Mouse (Mus musculus): ENCODE results near the gene Kcnb1.
A peak's percentile ranks its signal among the peaks of the same experiment; 100 is the strongest.

Gene Kcnb1

DNA sequence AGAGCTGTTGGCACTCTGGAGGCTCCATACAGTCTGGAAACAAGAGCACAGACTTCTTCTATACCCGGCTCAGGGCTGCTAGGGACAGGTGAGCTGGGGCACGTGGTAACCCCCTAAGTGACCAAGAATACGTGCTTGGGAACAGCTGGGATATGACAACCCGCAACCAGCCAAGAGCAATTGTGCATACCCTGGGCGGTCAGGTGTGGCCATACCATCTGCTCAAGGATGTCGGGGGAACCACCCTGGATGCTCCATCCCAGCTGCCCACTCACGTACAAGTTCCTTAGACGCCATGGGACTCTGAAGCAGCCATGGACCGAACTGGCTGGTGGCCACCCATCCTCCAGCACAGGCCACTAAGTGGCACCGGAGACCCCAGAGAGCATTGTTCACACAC is 26.8 kb downstream of the Kcnb1 start:
- DNase-seq (ENCODE audit: low spot score): no peak

DNA sequence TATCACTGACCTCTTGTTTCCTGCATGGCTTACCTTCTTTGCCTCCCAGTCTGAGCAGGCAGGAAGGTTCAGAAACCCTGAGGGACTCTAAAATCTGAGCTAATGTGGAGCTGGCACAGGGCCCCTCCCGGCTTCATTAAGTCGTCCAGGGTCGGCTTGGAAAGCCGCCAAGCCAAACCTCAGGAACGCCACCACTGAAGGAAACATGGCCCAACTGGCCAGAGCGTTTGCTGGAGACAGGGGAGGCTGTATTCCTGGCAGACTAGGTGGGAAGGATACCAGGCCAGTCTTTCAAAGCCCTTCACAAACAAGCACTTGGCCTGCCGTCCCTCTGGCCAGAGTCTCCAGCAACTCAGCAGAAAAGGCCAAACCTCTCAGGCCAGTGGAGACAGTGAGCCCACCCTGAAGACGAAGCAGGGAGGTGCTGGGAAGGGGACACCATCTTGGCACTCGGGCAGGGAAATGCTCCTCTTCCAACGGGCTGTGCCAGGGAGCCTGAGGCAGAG is 27.4 kb downstream of the Kcnb1 start:
- no peak for DNase-seq (ENCODE audit: low spot score)

DNA sequence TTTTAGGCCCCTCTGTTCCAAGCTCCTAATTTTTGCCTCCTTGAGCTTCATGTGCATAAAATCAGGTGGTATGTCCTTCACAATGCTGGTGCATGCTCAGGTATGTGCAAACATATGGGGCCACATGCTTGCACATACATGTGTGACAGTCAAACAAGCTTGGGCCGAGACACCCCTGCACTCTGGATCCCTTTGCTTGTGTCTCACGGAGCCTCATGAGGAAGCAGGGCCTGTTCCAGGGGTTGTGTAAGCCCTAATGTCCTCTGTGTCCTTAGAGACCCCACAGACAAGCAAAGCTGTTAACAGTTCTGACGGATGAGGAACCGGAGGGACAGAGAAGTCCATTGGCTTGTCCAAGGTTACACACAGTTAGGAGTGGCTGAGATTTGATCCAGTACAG is 30.2 kb downstream of the Kcnb1 start:
- DNase-seq (ENCODE audit: low spot score): no peak

DNA sequence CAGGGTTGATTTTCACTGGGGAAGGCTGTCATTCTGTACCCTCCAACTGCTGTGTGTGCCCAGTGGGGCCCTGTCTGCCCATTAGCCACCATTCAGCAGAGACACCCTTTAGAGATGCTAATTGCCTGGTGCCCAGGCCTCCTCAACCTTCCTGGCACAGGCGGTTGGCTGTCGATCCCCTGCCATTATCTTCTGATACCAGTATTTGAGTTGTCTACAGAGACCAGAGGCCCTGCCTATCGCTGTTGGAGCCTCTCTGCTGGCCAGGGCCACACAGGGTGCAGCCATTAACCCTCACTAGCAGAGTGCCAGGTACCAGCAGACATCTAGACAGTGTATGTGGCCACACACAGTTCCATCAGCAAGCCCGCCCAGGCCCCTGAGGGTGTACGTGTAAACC is 31.2 kb downstream of the Kcnb1 start:
- no peak for DNase-seq (ENCODE audit: low spot score)

DNA sequence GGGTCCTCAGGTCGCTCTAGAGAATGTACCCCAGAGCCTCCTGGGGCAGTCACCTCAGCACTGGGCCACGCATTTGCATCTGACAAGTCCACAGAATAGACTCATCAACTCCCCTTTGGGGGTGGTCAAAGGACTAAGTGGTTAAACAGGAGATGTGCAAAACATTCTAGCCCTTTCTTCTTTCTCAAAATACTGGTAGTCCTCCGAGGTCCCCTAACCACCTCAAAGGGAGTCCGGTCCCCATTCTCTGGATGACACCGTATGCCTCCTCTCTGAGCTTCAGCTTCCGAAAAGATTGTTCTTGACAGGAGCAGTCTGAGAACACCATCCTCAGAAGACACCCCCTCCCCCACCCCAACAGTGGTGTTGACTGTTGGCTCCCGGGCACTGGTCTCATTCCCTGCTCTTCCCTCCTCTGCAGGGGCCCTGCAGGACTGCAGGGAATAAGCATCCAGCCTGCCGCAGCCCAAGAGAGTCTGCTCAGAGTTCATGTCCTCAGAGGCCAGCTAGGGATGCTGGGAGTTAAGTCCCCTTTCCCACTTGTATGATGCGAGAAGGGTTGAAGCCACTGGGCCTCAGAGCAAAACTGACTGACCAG is 33.7 kb downstream of the Kcnb1 start:
- DNase-seq (ENCODE audit: low spot score): no peak

DNA sequence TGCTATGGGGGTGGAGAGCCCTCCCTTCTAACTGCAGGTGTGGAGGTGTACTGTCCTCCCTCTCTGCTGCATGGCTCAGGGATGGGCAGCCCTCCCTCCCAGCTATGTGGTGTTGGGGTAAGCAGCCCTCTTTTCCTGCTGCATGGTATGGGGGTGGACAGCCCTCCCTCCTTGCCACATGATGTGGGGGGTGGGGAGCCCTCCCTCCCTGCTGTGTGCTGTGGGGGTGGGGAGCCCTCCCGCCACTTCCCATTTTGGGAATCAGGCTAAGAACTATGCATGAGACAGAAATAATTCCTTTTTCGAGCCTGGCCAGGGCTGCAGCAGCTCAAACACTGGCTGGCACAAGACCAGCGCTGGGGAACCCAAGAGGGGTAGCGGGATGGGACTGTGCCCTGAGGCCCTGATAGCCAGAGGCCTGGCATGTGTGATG is 34.4 kb downstream of the Kcnb1 start:
- no peak for DNase-seq (ENCODE audit: low spot score)

DNA sequence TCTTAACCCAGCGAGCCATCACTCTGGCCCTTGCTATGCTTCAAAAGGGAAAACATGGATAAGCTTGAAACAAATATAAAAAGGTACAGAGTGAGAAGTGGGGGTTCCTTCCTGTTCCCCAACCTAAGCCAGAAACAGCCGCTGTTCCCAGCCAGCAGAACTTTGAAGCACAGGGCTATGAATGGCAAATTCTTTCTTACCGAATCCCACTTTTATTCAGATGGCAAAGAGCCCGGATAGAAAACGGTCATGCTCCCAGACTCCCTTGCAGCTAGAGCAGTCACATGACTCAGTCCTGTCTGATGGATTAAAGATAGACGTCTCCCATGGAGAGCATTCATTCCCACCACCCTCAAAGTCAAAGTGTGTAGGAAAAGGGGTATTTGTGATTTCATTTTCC is 39.1 kb downstream of the Kcnb1 start:
- DNase-seq (ENCODE audit: low spot score): no peak

DNA sequence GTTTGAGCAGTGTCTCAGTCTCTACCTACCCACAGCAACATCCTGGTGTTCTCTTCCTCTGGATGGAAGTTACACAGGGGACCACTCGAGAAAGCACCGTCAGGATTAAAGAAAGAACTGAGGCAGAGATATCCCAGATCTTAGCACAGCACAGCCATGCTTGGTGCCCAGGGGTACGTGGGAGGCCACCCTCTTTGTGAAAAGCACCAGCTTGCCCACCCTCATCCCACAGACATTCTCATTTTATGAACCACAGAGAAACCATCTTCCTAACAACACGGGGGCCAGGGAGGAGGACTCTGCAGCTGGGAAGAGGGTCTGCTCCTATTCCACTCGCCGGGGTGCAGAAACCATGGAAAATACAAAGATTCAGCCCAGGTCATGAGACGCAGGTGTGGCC is 39.8 kb downstream of the Kcnb1 start:
- DNase-seq (ENCODE audit: low spot score): no peak

DNA sequence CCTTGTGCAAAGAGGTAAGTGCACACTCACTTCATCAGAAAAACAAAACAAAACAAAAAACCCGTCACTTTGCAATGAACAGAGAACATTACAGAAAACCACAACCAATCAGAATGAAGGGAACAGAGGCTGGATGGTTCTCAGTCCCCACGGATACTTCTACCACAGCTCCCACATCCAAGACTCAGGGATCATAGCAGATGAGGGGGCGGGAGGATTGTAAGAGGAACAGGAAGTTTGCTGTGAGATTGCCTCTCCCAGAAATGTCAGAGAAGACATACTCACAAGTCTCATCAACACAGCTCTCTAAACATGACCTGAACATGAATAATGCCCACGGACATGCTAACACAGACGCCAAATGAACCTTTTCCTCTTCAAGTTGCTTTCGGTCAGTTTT is 40.9 kb downstream of the Kcnb1 start:
- DNase-seq (ENCODE audit: low spot score): no peak

DNA sequence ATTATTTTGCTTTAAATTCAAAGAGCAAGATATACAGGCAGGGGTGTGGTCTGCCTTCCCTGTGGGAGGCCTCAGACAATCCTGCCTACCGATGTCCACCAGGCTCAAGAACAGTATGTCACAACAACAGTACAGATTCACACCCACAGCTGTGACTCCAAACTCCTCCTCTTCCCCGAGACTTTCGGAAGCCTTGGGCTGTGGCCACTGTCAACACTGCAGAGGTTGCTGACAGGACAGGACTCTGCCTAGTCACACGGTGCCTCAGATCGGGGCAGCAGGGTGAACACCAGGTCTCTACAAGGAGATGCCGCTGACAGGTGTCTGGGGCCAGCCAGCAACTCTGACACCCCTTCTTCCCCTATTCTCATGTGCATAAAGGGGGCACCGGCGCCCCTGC is 42.2 kb downstream of the Kcnb1 start:
- peak; percentile 33 for DNase-seq (ENCODE audit: low spot score)

DNA sequence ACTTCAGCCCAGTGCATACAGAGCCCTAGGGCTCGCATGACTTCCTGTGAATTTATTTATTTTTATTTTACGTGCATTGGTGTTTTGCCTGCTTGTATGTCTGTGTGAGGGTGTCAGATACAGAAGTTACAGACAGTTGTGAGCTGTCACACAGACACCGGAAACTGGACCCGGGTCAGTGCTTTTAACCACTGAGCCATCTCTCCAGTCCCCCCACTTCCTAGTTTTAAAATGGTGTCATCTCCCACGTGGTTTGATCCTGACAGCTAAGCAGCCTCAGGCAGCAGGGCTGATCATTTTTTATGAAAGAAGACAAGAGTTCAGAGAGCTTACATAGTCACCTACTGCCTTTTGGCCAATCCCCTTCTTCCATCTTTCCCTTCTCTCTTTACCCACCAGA is 44.1 kb downstream of the Kcnb1 start:
- DNase-seq (ENCODE audit: low spot score): no peak

DNA sequence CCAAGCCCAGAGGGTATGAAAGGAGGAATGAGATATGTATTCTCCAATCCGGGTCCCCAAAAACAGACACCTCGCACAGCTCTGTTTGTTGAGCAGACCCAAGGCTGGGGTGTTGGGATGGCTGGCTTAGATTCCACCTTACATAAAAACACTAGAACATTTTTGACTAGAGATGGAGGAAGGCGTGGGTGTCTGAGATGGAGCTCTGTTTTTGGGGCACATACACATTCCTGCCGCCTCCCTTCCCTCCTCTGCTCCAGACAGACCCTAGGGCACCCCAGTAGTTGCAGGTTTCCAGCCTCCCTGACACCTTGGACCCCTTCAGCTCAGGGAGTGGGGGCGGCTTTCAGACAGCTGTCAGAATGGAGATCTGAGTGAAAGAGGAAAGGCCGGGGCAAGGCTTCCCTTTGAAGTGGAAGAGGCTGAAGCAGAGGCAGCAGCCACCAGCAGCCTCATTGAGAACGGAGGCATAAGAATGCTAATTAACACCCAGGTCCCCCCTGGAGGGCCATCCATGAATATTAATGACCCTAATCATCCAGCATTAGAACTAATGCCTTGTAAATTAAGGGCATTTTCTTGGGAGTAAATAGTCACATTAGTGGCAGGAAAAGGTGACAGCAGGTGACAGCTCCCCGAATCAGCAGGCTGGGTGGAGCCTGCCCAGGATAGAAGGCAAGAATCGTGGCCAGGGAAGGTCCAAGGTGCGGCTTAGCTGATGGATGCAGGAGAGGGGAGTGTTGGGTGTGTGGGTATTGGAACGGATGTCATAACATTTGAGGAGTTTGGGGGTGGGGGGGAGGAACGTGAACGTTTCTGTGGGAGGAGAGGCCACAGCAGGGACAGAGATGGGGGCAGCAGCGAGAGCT is 45.3 kb downstream of the Kcnb1 start:
- DNase-seq (ENCODE audit: low spot score): no peak

DNA sequence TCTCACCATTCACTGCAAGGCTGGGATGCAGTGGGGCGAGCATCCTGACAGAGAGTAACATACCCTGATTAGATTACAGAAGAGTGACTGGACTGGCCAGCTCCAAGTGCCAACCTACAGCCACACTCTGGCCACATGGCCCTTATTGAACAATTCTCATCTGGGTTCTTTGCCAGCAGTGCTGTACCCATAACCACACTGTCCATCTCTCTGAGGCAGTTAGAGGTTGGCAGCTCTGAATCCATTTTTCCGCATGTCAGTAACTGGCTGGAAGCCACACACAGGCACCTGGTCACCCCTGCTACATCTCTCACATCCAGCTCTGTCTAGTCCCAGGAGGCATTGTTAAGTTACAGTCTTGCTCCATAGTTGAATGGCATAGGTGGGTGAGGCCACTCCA is 46.0 kb downstream of the Kcnb1 start:
- no peak for DNase-seq (ENCODE audit: low spot score)

DNA sequence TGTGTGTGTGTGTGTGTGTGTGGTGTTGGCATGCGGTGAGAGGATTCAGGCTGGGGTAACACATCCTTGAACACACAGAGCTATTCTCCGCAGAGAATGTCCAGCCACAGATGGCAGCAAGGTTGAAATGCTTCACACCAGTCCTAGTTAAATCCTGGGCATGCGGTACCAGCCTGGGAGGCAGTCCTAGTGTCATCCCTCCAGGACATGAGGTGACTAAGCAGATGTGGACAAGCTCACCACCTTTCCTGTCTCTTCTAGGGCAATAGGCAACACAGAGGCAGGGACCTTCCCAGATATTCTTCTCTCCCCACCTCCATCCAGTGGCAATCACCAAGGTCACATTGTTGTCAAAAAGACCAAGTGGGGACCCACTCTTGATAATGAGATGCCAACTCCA is 47.7 kb downstream of the Kcnb1 start:
- no peak for DNase-seq (ENCODE audit: low spot score)

DNA sequence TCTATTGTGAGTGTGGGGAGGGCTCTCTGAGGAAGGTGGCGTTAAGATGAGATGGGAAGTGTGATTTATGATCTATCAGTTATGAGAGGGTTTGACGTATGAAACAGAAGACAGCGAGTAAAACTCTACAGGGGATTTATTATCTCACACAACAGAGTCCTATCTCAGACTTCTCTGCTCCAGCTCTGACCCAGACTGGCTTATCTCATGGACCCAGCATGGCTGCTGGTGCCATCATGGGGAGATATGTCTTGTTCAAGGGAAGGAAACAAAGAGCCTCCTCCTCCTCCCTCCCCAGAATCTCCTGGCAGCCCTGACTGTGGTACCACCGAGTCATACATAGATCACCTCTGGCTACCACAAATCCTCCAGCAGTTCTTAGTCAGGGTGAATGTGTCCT is 48.1 kb downstream of the Kcnb1 start:
- no peak for DNase-seq (ENCODE audit: low spot score)

DNA sequence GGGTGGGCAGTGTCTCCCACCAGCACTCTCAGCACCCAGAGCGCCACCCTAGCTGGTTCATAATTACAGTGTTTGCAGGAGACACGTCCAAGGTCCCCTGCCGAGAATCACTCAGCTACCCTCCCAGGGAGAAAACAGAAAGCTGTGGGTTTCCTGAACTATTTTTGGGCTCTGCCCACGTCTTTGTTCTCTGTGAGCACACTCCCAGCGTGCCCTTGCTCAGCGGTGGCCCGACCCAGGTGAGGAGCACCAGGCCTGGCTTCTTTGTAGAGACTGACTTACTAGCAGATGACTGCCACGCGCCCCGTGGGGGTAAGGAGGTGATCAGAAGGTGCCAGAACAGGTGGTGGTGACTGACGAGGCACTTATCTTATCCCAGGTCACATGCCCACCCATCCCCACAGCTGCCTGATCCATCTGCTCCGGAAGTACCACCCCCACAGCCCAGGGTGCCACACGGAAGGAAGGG is 50.1 kb downstream of the Kcnb1 start:
- no peak for DNase-seq (ENCODE audit: low spot score)

DNA sequence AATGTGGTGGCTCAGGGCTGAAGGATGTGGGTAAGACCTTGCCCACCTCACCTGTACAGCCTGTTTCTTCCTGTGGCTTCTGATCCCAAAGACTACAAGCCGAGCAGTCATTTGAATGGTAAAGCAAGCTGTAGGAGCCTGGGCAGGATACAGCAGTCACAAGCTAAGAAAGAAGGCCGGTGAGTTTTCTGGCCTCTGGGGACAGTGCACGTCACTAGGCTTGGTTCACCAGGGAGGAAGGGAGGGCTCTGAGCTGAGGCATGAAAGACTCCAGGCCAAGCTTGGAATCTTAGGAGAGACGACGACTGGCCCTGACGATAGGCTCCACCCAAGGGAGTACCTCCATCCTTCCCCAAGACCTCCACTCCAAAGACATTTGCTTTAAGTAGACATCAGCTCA is 51.3 kb downstream of the Kcnb1 start:
- DNase-seq (ENCODE audit: low spot score): no peak

DNA sequence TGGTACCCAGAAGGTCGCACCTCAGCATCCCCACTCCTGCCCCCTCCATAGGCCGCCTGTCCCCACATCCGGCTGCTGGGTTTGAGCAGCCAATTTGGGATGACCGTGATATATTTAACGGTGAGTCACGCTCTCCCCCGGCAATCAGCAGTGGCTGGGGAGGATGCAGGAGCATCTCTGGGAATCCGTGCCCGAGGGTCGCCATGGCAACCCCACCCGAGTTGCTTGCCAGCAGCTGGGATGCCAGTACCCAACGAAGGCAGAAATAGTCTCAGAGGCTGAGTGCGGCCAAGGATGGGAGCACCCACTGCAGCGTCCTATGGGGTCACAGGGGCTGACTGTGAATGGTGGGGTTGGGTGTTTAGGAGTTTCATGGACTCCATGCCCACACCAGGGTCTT is 53.0 kb downstream of the Kcnb1 start:
- DNase-seq (ENCODE audit: low spot score): no peak

DNA sequence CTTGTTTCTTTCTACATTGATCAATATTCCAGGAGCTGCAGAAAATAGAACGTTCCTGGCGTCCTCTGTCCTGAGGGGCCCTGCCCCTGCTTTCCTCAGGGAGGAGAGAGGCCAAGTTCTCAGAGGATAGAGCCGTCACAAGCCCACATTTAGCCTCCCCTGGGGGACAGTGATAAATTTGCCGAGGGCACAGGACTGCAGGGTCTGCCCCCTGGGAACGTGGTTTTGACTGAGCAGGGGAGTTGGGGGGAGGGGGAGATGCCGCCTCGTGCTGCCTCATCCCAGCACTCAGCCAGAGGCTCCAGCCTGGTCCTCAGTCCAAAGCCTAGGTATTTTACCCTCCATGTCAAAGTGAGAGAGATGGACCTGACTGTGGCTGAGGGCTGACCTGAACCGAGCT is 57.9 kb downstream of the Kcnb1 start:
- no peak for DNase-seq (ENCODE audit: low spot score)

DNA sequence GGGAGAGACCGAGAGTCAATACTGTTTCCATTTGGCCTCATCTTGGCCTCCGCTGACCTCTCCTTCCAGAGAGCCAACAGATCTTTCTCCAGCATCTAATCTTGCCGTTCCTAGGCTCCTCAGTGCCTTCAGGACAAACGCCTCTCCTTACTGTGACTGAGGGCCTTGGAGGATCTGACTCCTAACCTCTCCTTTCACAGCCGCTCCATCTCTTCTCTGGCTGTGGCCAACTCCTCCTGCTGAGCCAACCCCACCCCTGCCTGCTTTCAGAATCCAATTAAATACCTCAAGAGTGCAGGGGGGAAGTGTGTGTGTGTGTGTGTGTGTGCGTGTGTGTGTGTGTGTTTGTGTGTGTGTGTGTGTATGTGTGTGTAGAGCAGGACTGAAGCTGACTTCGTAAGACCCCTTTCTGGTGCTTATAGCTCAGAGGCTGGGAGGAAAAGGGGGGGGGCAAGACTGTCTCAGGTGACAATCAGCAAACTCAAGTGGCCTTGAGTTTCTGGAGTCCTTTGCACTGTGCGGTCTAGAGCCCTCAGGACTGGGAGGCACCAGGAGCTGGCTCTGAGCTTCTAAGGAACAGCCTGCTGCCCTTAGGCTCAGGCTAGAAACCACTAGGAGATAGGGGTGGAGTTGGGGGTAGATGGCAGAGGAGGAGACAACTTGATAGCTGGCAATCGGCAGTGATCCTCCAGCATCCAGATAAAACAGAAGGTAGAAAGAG is 59.7 kb downstream of the Kcnb1 start:
- no peak for DNase-seq (ENCODE audit: low spot score)

DNA sequence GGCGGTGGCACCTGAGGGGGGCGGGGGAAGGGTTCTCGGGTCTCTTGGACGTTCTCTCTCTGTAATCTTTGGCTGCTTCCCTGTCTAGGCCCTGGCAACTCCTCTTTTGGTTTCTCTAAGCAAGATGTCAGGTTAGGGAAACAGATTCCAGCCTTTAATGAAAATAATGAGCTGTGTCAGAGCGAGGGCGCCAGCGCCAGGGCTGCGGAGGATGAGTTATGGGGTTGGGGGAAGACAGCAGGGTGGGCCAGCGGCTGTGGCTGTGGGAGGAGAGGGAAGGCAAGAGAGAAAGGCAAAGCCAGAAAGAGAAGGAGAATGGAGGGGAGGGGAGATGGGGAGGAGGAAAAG is 60.4 kb downstream of the Kcnb1 start:
- DNase-seq (ENCODE audit: low spot score): no peak

DNA sequence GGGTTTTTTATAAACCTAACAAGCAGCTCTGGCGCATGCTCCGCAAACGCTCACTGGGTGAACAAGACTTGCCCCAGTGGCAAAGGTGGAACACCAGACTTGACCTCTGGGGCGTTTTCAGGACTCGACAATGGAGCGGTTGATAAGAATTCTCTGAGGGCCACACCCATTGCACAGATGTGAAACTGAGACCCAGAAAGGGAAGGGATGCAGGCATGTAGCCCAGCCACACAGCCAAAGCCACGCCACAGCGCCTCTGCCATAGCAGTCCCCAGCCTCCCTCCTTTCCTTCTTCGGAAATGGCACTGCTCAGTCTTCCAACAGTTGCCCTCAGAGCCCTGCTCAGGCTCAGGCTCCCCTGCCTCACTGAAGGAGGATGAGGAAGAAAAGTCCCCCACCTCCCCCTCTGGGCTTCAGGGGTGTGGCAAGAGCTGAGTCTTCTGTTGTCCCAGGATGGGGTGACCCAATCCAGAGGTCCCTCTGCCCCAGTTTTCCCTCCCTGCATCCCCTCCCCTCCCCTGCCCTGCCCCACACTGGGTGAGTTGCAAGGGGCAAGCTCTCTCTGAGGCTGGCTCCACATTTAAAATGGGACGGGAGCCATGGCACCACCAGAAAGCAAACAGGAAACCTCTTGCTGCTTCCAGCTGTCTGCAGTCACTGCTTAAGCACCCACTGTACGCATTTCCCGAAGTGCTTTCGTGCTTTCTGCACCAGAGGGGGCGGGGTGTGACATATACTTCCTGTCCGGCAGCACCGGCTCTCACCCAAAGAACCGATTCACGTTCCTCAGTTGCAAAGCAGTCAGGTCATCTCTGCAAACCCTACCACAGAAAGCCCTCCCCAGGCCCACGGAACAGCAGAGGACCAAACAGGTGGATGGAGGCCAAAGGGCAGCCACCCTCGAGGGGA is 61.0 kb downstream of the Kcnb1 start:
- peak; percentile 26 for DNase-seq (ENCODE audit: low spot score)

All from yolk sac, embryonic 10.5 days (tissue).